Mouse (Mus musculus) heart, adult 2 months (tissue): Measurements from ENCODE around the gene Olfr791.

ENCODE experiments used
- CTCF ChIP-seq: fragments of 200-600 bp; IDR thresholded peaks from 2 replicates; pipeline ENCODE4 v1.8.1; 2022; ENCODE audit warnings: antibody characterized with exemption, mild to moderate bottlenecking, moderate library complexity
- EP300 ChIP-seq: fragments of 200-500 bp; IDR thresholded peaks from 2 replicates; pipeline ENCODE4 v1.6.1; 2011; ENCODE audit warnings: low read depth, low read length, control low read depth; ENCODE audit not compliant: insufficient read depth
- POLR2A ChIP-seq: fragments of 200-500 bp; IDR thresholded peaks from 2 replicates; pipeline ENCODE4 v1.6.1; 2011; ENCODE audit warnings: mild to moderate bottlenecking, low read depth, low read length, control low read depth; ENCODE audit not compliant: insufficient read depth

DNA sequence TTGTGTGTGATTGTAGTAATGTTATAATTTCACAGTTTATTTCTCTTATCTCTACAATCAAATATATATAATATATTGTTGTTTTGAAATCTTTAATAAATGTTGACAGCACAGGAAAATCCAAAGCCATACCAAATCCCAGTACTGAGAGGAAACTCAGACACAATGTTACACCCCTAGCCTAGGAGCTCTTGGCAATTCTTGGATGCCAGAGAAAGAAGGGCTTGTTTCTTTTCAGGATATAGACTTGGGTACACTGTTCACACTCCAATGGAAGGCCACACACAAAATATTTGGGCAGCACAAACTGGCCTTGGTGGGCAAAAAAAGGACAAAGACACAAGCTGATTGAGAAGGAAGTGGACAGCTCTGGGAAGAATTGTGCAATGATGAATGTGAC is 47.9 kb upstream of the Olfr791 start:
- TF ChIP-seq CTCF (no peak), EP300 (no peak), POLR2A (no peak)
